Mouse (Mus musculus) ES-E14 (cell line): ENCODE data around the gene Wnt16. TPM values are rescaled to one million over a fixed set of nuclear protein-coding genes. Genes with fewer than 3 reads are reported as not detected.

ENCODE experiments used
- DNase-seq: peaks from one replicate; pipeline ENCODE4 v3.0.0-alpha.2; 2013; ENCODE audit warnings: low read depth, low spot score
- H3K27ac ChIP-seq: 2 replicates; pipeline ENCODE4 v1.5.1; 2012; ENCODE audit warnings: low read depth, mild to moderate bottlenecking, low read length, moderate library complexity, mixed read lengths; ENCODE audit not compliant: poor library complexity, insufficient read depth, severe bottlenecking
- H3K36me3 ChIP-seq: 2 replicates; pipeline ENCODE4 v1.6.1; 2012; ENCODE audit warnings: mild to moderate bottlenecking, low read length, moderate library complexity, mixed read lengths; ENCODE audit not compliant: control insufficient read depth, poor library complexity, insufficient read depth, severe bottlenecking
- H3K4me1 ChIP-seq, 2 experiments: fragments of 150-350 bp in 1 of 2; sonication (generic) in 1 of 2; 2 replicates each; pipeline ENCODE4 v1.6.1; 2012; ENCODE audit warnings: low read length in 2 of 2, mild to moderate bottlenecking in 1 of 2, mixed read lengths in 1 of 2; ENCODE audit not compliant: control insufficient read depth in 2 of 2, insufficient read depth in 2 of 2, poor library complexity in 1 of 2
- H3K4me3 ChIP-seq, 2 experiments: fragments of 150-350 bp in 1 of 2; sonication (generic) in 1 of 2; 2 replicates each; pipeline ENCODE4 v1.5.1; 2012; ENCODE audit warnings: low read length in 2 of 2, low read depth in 1 of 2, mild to moderate bottlenecking in 1 of 2, mixed read lengths in 1 of 2; ENCODE audit not compliant: insufficient read depth in 1 of 2, poor library complexity in 1 of 2, severe bottlenecking in 1 of 2
- H3K9ac ChIP-seq: 2 replicates; pipeline ENCODE4 v1.6.1; 2012; ENCODE audit warnings: low read depth, mild to moderate bottlenecking, low read length, mixed read lengths; ENCODE audit not compliant: poor library complexity, insufficient read depth, severe bottlenecking
- H3K9me3 ChIP-seq: fragments of 150-350 bp; sonication (generic); 2 replicates; pipeline ENCODE4 v1.6.1; 2012; ENCODE audit warnings: low read depth, mild to moderate bottlenecking, low read length; ENCODE audit not compliant: control insufficient read depth, insufficient read depth
- CHD2 ChIP-seq: IDR thresholded peaks from 2 replicates; pipeline ENCODE4 v1.6.1; 2014; ENCODE audit warnings: mild to moderate bottlenecking, low read depth, low read length, inconsistent platforms
- HCFC1 ChIP-seq: IDR thresholded peaks from 2 replicates; pipeline ENCODE4 v1.6.1; 2012; ENCODE audit warnings: low read length, inconsistent platforms, borderline replicate concordance; ENCODE audit not compliant: insufficient read depth
- MAFK ChIP-seq: IDR thresholded peaks from 2 replicates; pipeline ENCODE4 v1.6.1; 2014; ENCODE audit warnings: mild to moderate bottlenecking, low read depth, low read length, inconsistent platforms; ENCODE audit not compliant: insufficient read depth
- ZC3H11A ChIP-seq: IDR thresholded peaks from 2 replicates; pipeline ENCODE4 v1.6.1; 2012; ENCODE audit warnings: low read depth, mild to moderate bottlenecking, inconsistent platforms, low read length, borderline replicate concordance
- ZNF384 ChIP-seq: IDR thresholded peaks from 2 replicates; pipeline ENCODE4 v1.6.1; 2012; ENCODE audit warnings: low read depth, low read length, inconsistent platforms
- in situ Hi-C, 2 experiments: fragments of 600-800 bp; cut with MboI; formaldehyde crosslinking; loops; one replicate each; pipeline ENCODE4 v1.15.1; 2025; ENCODE audit warnings: low sequenced_read_pairs in 2 of 2, inconsistent platforms in 1 of 2; ENCODE audit not compliant: unreplicated experiment in 2 of 2
- total RNA-seq: library from RNA; depleted of rRNA; stranded (reverse); fragments of 300-350 nt; gene quantifications from 2 replicates; pipeline ENCODE4 v1.2.3, GENCODE M21; 2012; rRNA removed

Gene Wnt16
- total RNA-seq, 1 experiment, result 0.62 TPM

GRCm38 (mm10) chr6:22343292-22343691 lies 55.3 kb downstream of the Wnt16 start:
- peaks cover 8 to 9% of the 10 kb centered on the region in 2 experiments; a peak in 3 of 4 replicates for H3K4me1 ChIP-seq
- in situ Hi-C loops, result no loop called here

GRCm38 (mm10) chr6:22343706-22344105 lies 55.7 kb downstream of the Wnt16 start:
- H3K9me3 ChIP-seq, result no peaks in the 10 kb centered on the region
- in situ Hi-C loops, result no loop called here
- peaks cover under 1% of the 10 kb centered on the region; the same call in 1 of the 2 replicates for H3K36me3 ChIP-seq
- no peak overlapping the region for H3K4me3 ChIP-seq
- H3K27ac ChIP-seq, result no peak overlapping the region
- TF ChIP-seq CHD2 (no peak), HCFC1 (no peak), MAFK (no peak), ZC3H11A (no peak)
- H3K9ac ChIP-seq, result no peak overlapping the region
- DNase-seq, result no peak
- H3K4me1 ChIP-seq, result peaks cover 9 to 10% of the 10 kb centered on the region in 2 experiments; a peak in 3 of 4 replicates

More at GRCm38 (mm10) chr6:22343292-22343691, 55.3 kb downstream of the Wnt16 start:
- no peak overlapping the region for H3K4me3 ChIP-seq
- no peak for DNase-seq
- peaks cover 3% of the 10 kb centered on the region; the same call in 1 of the 2 replicates for H3K36me3 ChIP-seq
- H3K9ac ChIP-seq, result no peak overlapping the region
- TF ChIP-seq ZNF384 (peak; percentile 61; the same call in 1 of the 2 replicates), MAFK (no peak)
- H3K9me3 ChIP-seq, result no peaks in the 10 kb centered on the region
- no peak overlapping the region for H3K27ac ChIP-seq

- Histone ChIP-seq H3K27ac (no peak overlapping the region), H3K9me3 (no peaks in the 10 kb centered on the region), H3K4me3 (no peak overlapping the region), H3K4me1 (peaks cover 12% of the 10 kb centered on the region in 2 experiments; a peak in 3 of 4 replicates), H3K9ac (no peak overlapping the region), H3K36me3 (no peaks in the 10 kb centered on the region)
- TF ChIP-seq ZNF384 (no peak), CHD2 (no peak), MAFK (no peak), ZC3H11A (no peak), HCFC1 (no peak)
- DNase-seq, result no peak
- in situ Hi-C loops, result no loop called here
Measured at GRCm38 (mm10) chr6:22344443-22344842, 56.4 kb downstream of the Wnt16 start.

GRCm38 (mm10) chr6:22347132-22347902 lies 59.3 kb downstream of the Wnt16 start:
- Histone ChIP-seq H3K4me3 (peak overlapping the region; percentile 0 to 9; a peak in 2 of 4 replicates), H3K4me1 (peaks cover 10 to 12% of the 10 kb centered on the region in 2 experiments; a peak in 3 of 4 replicates), H3K9ac (no peak overlapping the region; the same call in 1 of the 2 replicates), H3K9me3 (no peaks in the 10 kb centered on the region), H3K27ac (peak overlapping the region; percentile 37), H3K36me3 (no peaks in the 10 kb centered on the region)
- DNase-seq, result no peak
- in situ Hi-C loops, result no loop called here
- TF ChIP-seq HCFC1 (no peak), CHD2 (no peak)

Other genes with a start within 250 kb of the Wnt16 start
- 68.2 and 99.2 TPM in 2 replicates for gene Fam3c, start 68.0 kb downstream of the Wnt16 start, total RNA-seq